Comparison of ENCODE assay signal across 12 mouse cellular contexts in the genomic region with DNA sequence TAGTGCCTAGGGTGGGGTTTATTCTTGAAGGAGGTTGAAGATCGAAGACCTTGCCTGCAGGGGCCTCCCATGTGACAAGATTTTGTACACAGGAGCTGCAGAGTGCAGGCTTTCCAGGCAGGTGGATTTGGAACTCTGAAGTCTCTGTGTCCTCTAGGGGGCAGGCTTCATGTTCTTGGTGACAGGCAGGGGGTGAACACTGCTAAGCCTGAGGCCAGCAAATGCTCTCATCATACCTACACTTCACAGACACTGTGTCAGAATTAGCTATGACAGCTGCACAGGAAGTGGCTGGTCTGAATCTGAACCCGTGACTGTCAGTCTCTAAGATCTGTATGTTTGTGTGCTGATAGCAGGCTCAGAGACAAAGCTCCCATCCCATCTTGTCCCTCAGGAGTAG. TPM values are rescaled to one million over a fixed set of nuclear protein-coding genes. Genes with fewer than 3 reads are reported as not detected.
A peak's percentile ranks its signal among the peaks of the same experiment; 100 is the strongest.
DNase-seq lines count a peak whose midpoint lies in the region; ATAC-seq and TF ChIP-seq lines count a peak whose summit lies in the region.
"Had no signal": no experiment of that assay in that cellular context is flagged by ENCODE, and none has a peak within 500 bp of the region (broad histone marks: within the 10 kb centered on the region; RNA-seq: fewer than 3 reads in every experiment).

No protein-coding gene starts in this region.

- TF ChIP-seq CTCF in forebrain, postnatal 0 days (IDR thresholded peaks at IDR 0.05; ENCODE audit: low read depth): peak; percentile 48
- TF ChIP-seq CTCF in lung, adult 2 months (IDR thresholded peaks at IDR 0.05; ENCODE audit: insufficient read depth, low read length): peak; percentile 61

- no peaks in the 10 kb centered on the region for H3K9me3 ChIP-seq in forebrain, postnatal 0 days (ENCODE audit: low read length)
- no peaks in the 10 kb centered on the region for H3K9me3 ChIP-seq in forebrain, embryonic 16.5 days (ENCODE audit: control insufficient read depth, low read length)
- H3K9me3 ChIP-seq: lung, embryonic 15.5 days had no signal

- no peaks in the 10 kb centered on the region for H3K27me3 ChIP-seq in forebrain, postnatal 0 days (ENCODE audit: insufficient read depth, low read length)
- no peaks in the 10 kb centered on the region for H3K27me3 ChIP-seq in forebrain, embryonic 16.5 days (replicated peaks; ENCODE audit: control insufficient read depth, insufficient read depth, low read length)
- H3K27me3 ChIP-seq: lung, embryonic 15.5 days had no signal

- H3K4me2 ChIP-seq in forebrain, postnatal 0 days (ENCODE audit: low read depth): no peak overlapping the region
- H3K4me2 ChIP-seq in forebrain, embryonic 16.5 days (ENCODE audit: low read length): no peak overlapping the region
- H3K4me2 ChIP-seq: lung, embryonic 15.5 days had no signal

- ATAC-seq in forebrain, postnatal 0 days: no peak
- ATAC-seq in forebrain, embryonic 16.5 days: no peak

- TF ChIP-seq POLR2A in lung, adult 2 months (IDR thresholded peaks at IDR 0.05; ENCODE audit: borderline replicate concordance, extremely low read depth, low read depth, low read length): no peak

- H3K27ac ChIP-seq in forebrain, postnatal 0 days (ENCODE audit: low read depth, low read length): no peak overlapping the region
- H3K27ac ChIP-seq in forebrain, embryonic 16.5 days (ENCODE audit: low read length): no peak overlapping the region
- H3K27ac ChIP-seq: lung, embryonic 15.5 days had no signal

- no peaks in the 10 kb centered on the region for H3K4me1 ChIP-seq in forebrain, postnatal 0 days (ENCODE audit: insufficient read depth)
- no peaks in the 10 kb centered on the region for H3K4me1 ChIP-seq in forebrain, embryonic 16.5 days (replicated peaks; ENCODE audit: control insufficient read depth, insufficient read depth, low read length)
- H3K4me1 ChIP-seq in lung, adult 2 months (ENCODE audit: control insufficient read depth, insufficient read depth, low read length): no peaks in the 10 kb centered on the region; the same call in 1 of the 2 replicates
- H3K4me1 ChIP-seq: lung, embryonic 15.5 days had no signal

- H3K9ac ChIP-seq in forebrain, postnatal 0 days: no peak overlapping the region
- H3K9ac ChIP-seq in forebrain, embryonic 16.5 days (replicated peaks; ENCODE audit: low read depth, low read length): no peak overlapping the region
- H3K9ac ChIP-seq: lung, embryonic 15.5 days had no signal

- no peak overlapping the region for H3K4me3 ChIP-seq in forebrain, postnatal 0 days (ENCODE audit: low read depth, low read length)
- no peak overlapping the region for H3K4me3 ChIP-seq in forebrain, embryonic 16.5 days (replicated peaks; ENCODE audit: low read length)
- H3K4me3 ChIP-seq in lung, adult 2 months (replicated peaks; ENCODE audit: extremely low read depth, low read depth, low read length): no peak overlapping the region
- H3K4me3 ChIP-seq: lung, embryonic 15.5 days had no signal

- DNase-seq in forebrain, postnatal 0 days: no peak
- DNase-seq in lung, adult 2 months: no peak
- DNase-seq in lung, adult 18-20 months: no peak
- DNase-seq in embryo, embryonic 9.5 days (ENCODE audit: extremely low spot score): peak; percentile 24
- peak; percentile 75 to 80 for DNase-seq in thymus, postnatal 10 days (ENCODE audit: low spot score in 2 of 2)
- no peak for DNase-seq in ovary, postnatal 14 days (ENCODE audit: low spot score)
- no peak for DNase-seq in ovary, postnatal 36 days (ENCODE audit: low spot score)
- DNase-seq: cerebellum, adult 9-11 months; gastrocnemius, postnatal 25 days; right cerebral cortex, adult 18-20 months had no signal

- no peaks in the 10 kb centered on the region for H3K36me3 ChIP-seq in forebrain, postnatal 0 days (ENCODE audit: insufficient read depth)
- no peaks in the 10 kb centered on the region for H3K36me3 ChIP-seq in forebrain, embryonic 16.5 days (ENCODE audit: control insufficient read depth, insufficient read depth)
- H3K36me3 ChIP-seq: lung, embryonic 15.5 days had no signal

- 52% methylated on average over 2 of the region's 2 CpGs for WGBS in forebrain, postnatal 0 days
- WGBS in forebrain, embryonic 16.5 days: 45% methylated on average over 2 of the region's 2 CpGs
- 18% methylated on average over 2 of the region's 2 CpGs for WGBS in lung, adult 2 months

RNA-seq across cellular contexts. Expression of a gene that starts 8.9 kb away (rescaled TPM):
- total RNA-seq in forebrain, postnatal 0 days (2014; rRNA removed): 0.69 and 1.7 TPM in 2 replicates
- polyA plus RNA-seq in forebrain, postnatal 0 days (2015; fragmentation: Nextera tagmentation; extraction: Ambion mirVana): 0.19 and 0.34 TPM in 2 replicates
- 0.04 and 0.23 TPM in 2 replicates for polyA plus RNA-seq in forebrain, embryonic 16.5 days (2015; fragmentation: Nextera tagmentation; extraction: Ambion mirVana)
- 43.6 and 54.1 TPM in 2 replicates for polyA plus RNA-seq in lung, adult 2 months (2012; rRNA removed)
- total RNA-seq: gastrocnemius, postnatal 25 days had no signal

Comparison
In these comparisons a context has a peak if more than half of its experiments do, and no peak if none do; other contexts are left out.
1. DNase-seq: peak in embryo, embryonic 9.5 days (single experiment) and thymus, postnatal 10 days (2 of 2); none in forebrain, postnatal 0 days (single experiment), lung, adult 2 months (single experiment), lung, adult 18-20 months (0 of 2), ovary, postnatal 14 days (single experiment) and ovary, postnatal 36 days (single experiment).
2. RNA of a gene that starts 8.9 kb away (polyA plus RNA-seq): 43.6 to 54.1 TPM in lung, adult 2 months; 0.19 to 0.34 TPM in forebrain, postnatal 0 days and 0.04 to 0.23 TPM in forebrain, embryonic 16.5 days; every median in the first group is over 10 times any median in the second.